Mouse (Mus musculus) hindbrain, embryonic 13.5 days (tissue): ENCODE measurements at regions not wholly inside any gene's neighbourhood (a gene's known extent, or its start where the extent isn't known, plus 50 kb on each side); places are given as distances from the start of the nearest gene placed in this dataset.

Experiments
- ATAC-seq: fragments of 200-750 bp; cut with Nextera tagmentation; 2 replicates; pipeline ENCODE4 v1.8.0; 2017; ENCODE audit warnings: moderate TSS enrichment; ENCODE audit not compliant: low FRiP score
- H3K27ac ChIP-seq: fragments of 300-500 bp; sonication (generic); 2 replicates; pipeline ENCODE4 v1.5.1; 2015; ENCODE audit warnings: inconsistent platforms, mild to moderate bottlenecking, moderate library complexity
- H3K27me3 ChIP-seq: fragments of 300-500 bp; sonication (generic); 2 replicates; pipeline ENCODE4 v1.6.1; 2015; ENCODE audit warnings: mild to moderate bottlenecking, inconsistent platforms
- H3K36me3 ChIP-seq: fragments of 300-500 bp; sonication (generic); 2 replicates; pipeline ENCODE4 v1.6.1; 2015; ENCODE audit warnings: mild to moderate bottlenecking, inconsistent platforms
- H3K4me1 ChIP-seq: fragments of 300-500 bp; sonication (generic); replicated peaks from 2 replicates; pipeline ENCODE4 v1.6.1; 2015; ENCODE audit warnings: inconsistent platforms
- H3K4me2 ChIP-seq: fragments of 300-500 bp; sonication (generic); 2 replicates; pipeline ENCODE4 v1.6.1; 2015; ENCODE audit warnings: inconsistent platforms, mild to moderate bottlenecking, moderate library complexity
- H3K4me3 ChIP-seq: fragments of 300-500 bp; sonication (generic); 2 replicates; pipeline ENCODE4 v1.5.1; 2015; ENCODE audit warnings: mild to moderate bottlenecking, inconsistent platforms
- H3K9ac ChIP-seq: fragments of 300-500 bp; sonication (generic); 2 replicates; pipeline ENCODE4 v1.6.1; 2015; ENCODE audit warnings: mild to moderate bottlenecking, inconsistent platforms
- H3K9me3 ChIP-seq: fragments of 300-500 bp; sonication (generic); 2 replicates; pipeline ENCODE4 v1.6.1; 2016; ENCODE audit warnings: inconsistent platforms
- WGBS: fragments of 180-500 bp; shearing (Covaris S2); methylation state at CpG from one replicate; pipeline ENCODE4 v1.1.7; 2015; 5-methylcytosine and 5-hydroxymethylcytosine counted together

GRCm38 (mm10) chr11:40624126-40624778, 70.8 kb downstream of the Mat2b start:
- no peak; the same call in 1 of the 2 replicates for ATAC-seq
- 0 out of 2 replicates have a peak, but pooled peaks cover 3% of the 10 kb centered on the region for H3K4me1 ChIP-seq
- no peak overlapping the region for H3K27ac ChIP-seq
- WGBS, result 68% methylated on average over 3 of the region's 3 CpGs
- H3K4me2 ChIP-seq, result no peak overlapping the region
- no peaks in the 10 kb centered on the region for H3K27me3 ChIP-seq
- no peak overlapping the region for H3K9ac ChIP-seq
- no peaks in the 10 kb centered on the region for H3K9me3 ChIP-seq
- no peak overlapping the region for H3K4me3 ChIP-seq
- H3K36me3 ChIP-seq, result no peaks in the 10 kb centered on the region

DNA sequence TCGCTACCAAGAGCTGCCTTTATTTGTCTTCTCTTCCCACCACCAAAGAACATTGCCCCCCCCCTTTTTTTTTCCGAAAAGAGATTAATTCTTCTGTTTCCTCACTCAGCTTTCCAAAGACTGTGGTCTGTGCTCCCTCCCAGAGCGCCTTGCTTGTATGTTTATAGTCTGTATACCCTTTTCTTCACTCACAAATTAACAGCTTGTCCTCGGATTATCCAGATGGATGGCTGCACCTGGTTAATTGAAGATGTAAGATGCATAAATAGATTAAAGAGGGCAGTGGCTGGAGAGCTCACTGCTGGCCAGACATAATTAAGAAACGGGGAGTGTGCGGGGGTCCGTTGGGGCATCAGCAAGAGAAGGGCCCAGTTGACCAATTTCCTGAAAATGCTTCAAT, 75.0 kb downstream of the Mat2b start:
- Histone ChIP-seq H3K27me3 (no peaks in the 10 kb centered on the region), H3K4me3 (no peak overlapping the region), H3K9ac (no peak overlapping the region), H3K36me3 (no peaks in the 10 kb centered on the region), H3K4me1 (0 out of 2 replicates have a peak, but pooled peaks cover 3% of the 10 kb centered on the region), H3K27ac (no peak overlapping the region), H3K4me2 (no peak overlapping the region), H3K9me3 (no peaks in the 10 kb centered on the region)
- 71% methylated on average over 7 of the region's 7 CpGs for WGBS
- no peak for ATAC-seq

GRCm38 (mm10) chr11:40603008-40603407, 92.0 kb downstream of the Mat2b start:
- ATAC-seq, result 0 out of 2 replicates have a peak, but pooled peaks have one; percentile 52
- 97% methylated on average over 9 of the region's 9 CpGs for WGBS
- no peak overlapping the region for H3K4me2 ChIP-seq
- H3K9me3 ChIP-seq, result no peaks in the 10 kb centered on the region
- H3K27me3 ChIP-seq, result no peaks in the 10 kb centered on the region
- peaks cover 17% of the 10 kb centered on the region for H3K4me1 ChIP-seq
- H3K27ac ChIP-seq, result no peak overlapping the region
- H3K4me3 ChIP-seq, result no peak overlapping the region
- no peak overlapping the region for H3K9ac ChIP-seq
- H3K36me3 ChIP-seq, result no peaks in the 10 kb centered on the region

DNA sequence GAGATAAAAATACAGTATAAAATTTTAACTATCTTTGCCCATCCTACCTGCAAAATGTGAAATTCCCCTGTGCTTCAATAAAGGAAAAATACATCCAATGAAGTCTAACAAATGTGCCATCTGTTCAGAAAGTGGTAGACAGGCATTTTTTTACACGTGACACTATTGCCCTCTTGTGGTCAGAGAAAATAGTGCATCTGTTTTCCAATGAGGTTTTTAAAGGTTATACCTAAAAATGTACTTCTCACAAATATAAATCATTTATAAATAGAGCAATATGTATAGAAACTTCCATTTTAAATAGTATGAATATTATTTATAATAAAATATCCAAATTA, 93.5 kb downstream of the Mat2b start:
- ATAC-seq, result no peak
- Histone ChIP-seq H3K9me3 (no peaks in the 10 kb centered on the region), H3K4me3 (no peak overlapping the region), H3K9ac (no peak overlapping the region), H3K4me2 (no peak overlapping the region; the same call in 1 of the 2 replicates), H3K36me3 (no peaks in the 10 kb centered on the region), H3K27me3 (no peaks in the 10 kb centered on the region), H3K4me1 (peaks cover 17% of the 10 kb centered on the region), H3K27ac (no peak overlapping the region)
- WGBS, result 2% methylated on average over 1 of the region's 1 CpGs

DNA sequence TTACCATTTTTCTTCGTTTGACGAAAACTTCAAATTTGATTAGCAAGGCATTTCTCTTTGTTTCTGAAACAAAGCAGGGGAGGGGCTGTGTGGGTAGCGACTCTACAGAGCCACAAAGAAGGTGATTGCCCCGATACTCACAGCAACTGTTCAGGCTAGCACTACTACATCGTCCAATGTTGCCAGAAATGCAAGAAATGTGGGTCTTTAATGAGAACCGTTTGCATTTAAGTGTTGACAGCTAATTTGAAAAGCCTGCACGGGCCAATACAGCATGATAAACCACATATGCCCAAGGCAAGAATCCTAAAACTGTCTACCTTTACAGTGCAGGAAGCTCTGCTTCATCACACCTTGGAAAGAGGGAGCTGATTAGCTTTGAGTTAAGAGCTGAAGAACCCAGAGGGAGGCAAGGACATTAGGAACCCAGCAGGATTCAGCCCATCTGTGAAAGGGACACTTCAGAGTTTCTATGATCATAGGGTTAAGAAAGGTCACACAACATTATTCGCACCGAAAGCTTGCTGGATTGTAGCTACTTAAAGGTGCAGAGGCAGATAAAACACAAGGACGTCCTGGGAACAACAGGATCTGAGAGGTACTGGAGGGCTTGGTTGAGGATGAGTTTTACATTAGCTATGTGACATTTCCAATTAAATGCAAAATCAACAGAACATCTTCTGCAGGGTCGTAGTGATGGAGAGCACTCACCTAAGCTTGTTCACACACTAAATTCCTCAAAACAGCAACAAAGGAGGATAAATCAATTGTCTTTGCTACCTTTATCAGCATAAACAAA, 94.0 kb downstream of the Mat2b start:
- peaks cover 17% of the 10 kb centered on the region for H3K4me1 ChIP-seq
- peak overlapping the region; percentile 74 for H3K27ac ChIP-seq
- no peaks in the 10 kb centered on the region for H3K36me3 ChIP-seq
- H3K27me3 ChIP-seq, result no peaks in the 10 kb centered on the region
- ATAC-seq, result peak; percentile 57
- no peaks in the 10 kb centered on the region for H3K9me3 ChIP-seq
- no peak overlapping the region; the same call in 1 of the 2 replicates for H3K9ac ChIP-seq
- peak overlapping the region; percentile 36 for H3K4me2 ChIP-seq
- H3K4me3 ChIP-seq, result no peak overlapping the region
- 8% methylated on average over 11 of the region's 11 CpGs for WGBS

DNA sequence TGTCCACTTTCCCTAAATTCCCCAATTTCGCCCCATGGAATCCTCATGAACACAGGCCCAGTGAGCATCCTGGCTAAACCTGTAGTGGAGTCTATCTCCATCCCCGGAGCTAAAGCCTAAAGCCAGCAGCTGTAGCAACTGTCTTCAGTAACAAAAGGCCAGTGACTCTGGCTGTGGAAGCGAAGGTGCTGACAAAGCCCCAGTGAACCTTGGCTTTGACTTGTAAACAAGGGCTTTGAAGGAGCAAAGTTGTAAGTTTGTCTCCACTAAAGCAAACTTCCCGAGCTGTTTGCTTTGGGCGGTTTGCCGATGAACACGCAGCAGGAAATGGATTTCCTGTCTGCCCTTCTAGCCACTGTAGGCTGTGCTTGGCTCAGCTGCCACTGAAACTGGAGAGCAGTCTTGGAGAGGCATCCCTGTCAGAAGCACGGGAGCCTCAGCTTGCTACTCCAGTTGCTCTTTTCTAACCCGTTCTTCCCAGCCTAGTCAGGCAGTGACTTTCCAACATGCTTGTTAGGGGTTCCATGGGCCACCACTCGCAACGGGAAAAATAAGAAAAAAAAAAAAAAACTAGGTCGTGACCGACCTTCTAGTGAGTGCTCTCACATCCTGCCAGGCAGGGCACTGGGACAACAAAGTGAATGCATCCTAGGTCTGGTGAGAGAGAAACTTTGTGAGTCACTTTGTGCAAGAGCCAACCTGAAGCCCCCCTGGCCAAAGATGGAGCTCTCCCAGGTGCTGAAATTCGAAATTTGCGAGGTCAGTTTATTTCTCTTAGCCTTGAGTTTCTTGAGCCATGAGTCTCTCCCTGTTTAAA, 94.8 kb downstream of the Mat2b start:
- Histone ChIP-seq H3K9me3 (no peaks in the 10 kb centered on the region), H3K4me3 (no peak overlapping the region), H3K4me1 (peaks cover 17% of the 10 kb centered on the region), H3K4me2 (peak overlapping the region; percentile 36), H3K9ac (no peak overlapping the region), H3K36me3 (no peaks in the 10 kb centered on the region), H3K27me3 (no peaks in the 10 kb centered on the region), H3K27ac (0 out of 2 replicates have a peak overlapping the region, but pooled peaks have one; percentile 74)
- 9% methylated on average over 15 of the region's 15 CpGs for WGBS
- ATAC-seq, result no peak; the same call in 1 of the 2 replicates

DNA sequence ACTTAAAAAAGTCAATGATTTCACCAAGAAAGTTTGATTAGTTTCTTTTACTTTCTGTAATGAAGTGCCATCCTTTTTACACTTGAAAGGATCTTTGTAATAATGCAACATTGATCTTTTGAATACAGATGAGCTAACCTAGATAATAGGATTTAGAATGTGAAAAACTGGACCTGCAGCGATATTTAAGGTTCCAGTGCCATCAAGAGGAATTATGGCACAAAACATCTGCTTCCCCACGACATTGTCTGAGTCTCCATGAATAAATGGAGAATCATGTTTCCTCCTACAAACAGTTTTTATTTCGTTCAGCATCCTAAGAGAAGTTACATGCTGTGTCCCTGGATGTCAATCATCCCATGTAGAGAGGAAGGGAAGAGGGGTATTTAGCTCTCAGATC, 98.7 kb downstream of the Mat2b start:
- ATAC-seq, result no peak
- Histone ChIP-seq H3K9me3 (no peaks in the 10 kb centered on the region), H3K27me3 (no peaks in the 10 kb centered on the region), H3K36me3 (no peaks in the 10 kb centered on the region), H3K27ac (no peak overlapping the region), H3K4me1 (peaks cover 24% of the 10 kb centered on the region), H3K4me3 (no peak overlapping the region), H3K4me2 (no peak overlapping the region), H3K9ac (no peak overlapping the region)
- WGBS, result 37% methylated on average over 3 of the region's 3 CpGs

DNA sequence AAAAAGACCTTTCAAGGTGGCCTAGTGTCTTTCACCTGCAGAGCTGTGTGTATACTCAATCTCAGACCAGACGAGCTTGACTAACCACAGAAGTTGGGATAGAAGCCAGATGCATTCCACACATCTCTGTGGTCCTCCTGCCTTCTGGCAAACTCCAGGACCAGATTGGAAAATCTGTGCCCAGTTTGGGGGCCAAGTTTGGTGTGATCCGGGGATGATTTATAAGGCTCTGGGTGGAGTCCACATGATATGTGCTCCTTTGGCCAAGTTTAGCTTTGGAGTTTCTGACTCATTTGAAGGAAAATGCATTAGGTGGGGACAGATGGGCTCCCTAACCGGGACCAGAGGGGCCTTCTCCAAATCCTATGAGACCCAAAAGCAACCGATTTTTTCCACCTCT, 102.9 kb downstream of the Mat2b start:
- H3K27me3 ChIP-seq, result no peaks in the 10 kb centered on the region
- ATAC-seq, result no peak
- H3K4me1 ChIP-seq, result 0 out of 2 replicates have a peak, but pooled peaks cover 7% of the 10 kb centered on the region
- WGBS, result 79% methylated on average over 4 of the region's 4 CpGs
- H3K36me3 ChIP-seq, result no peaks in the 10 kb centered on the region
- H3K4me3 ChIP-seq, result no peak overlapping the region
- H3K27ac ChIP-seq, result no peak overlapping the region
- no peak overlapping the region for H3K9ac ChIP-seq
- no peaks in the 10 kb centered on the region for H3K9me3 ChIP-seq
- H3K4me2 ChIP-seq, result no peak overlapping the region

- no peak overlapping the region for H3K9ac ChIP-seq
- peaks cover 16% of the 10 kb centered on the region for H3K4me1 ChIP-seq
- no peaks in the 10 kb centered on the region for H3K9me3 ChIP-seq
- no peak overlapping the region for H3K4me2 ChIP-seq
- H3K27me3 ChIP-seq, result no peaks in the 10 kb centered on the region
- no peak for ATAC-seq
- 14% methylated on average over 3 of the region's 3 CpGs for WGBS
- H3K36me3 ChIP-seq, result no peaks in the 10 kb centered on the region
- H3K4me3 ChIP-seq, result no peak overlapping the region
- no peak overlapping the region for H3K27ac ChIP-seq
Observed at GRCm38 (mm10) chr11:40573758-40574139, 121.3 kb downstream of the Mat2b start.

- Histone ChIP-seq H3K9ac (no peak overlapping the region), H3K27me3 (no peaks in the 10 kb centered on the region), H3K4me1 (peaks cover 16% of the 10 kb centered on the region), H3K4me3 (no peak overlapping the region), H3K9me3 (no peaks in the 10 kb centered on the region), H3K4me2 (no peak overlapping the region; the same call in 1 of the 2 replicates), H3K36me3 (no peaks in the 10 kb centered on the region), H3K27ac (no peak overlapping the region)
- WGBS, result 7% methylated on average over 12 of the region's 12 CpGs
- peak; percentile 73 for ATAC-seq
Observed at GRCm38 (mm10) chr11:40572953-40573757, 121.8 kb downstream of the Mat2b start.

GRCm38 (mm10) chr11:40562866-40563265, 132.1 kb downstream of the Mat2b start:
- ATAC-seq, result no peak
- H3K27ac ChIP-seq, result no peak overlapping the region
- no peaks in the 10 kb centered on the region for H3K9me3 ChIP-seq
- H3K4me3 ChIP-seq, result no peak overlapping the region
- no peak overlapping the region for H3K9ac ChIP-seq
- no peak overlapping the region for H3K4me2 ChIP-seq
- H3K27me3 ChIP-seq, result no peaks in the 10 kb centered on the region
- H3K36me3 ChIP-seq, result no peaks in the 10 kb centered on the region
- H3K4me1 ChIP-seq, result peaks cover 5% of the 10 kb centered on the region; the same call in 1 of the 2 replicates
- WGBS, result 62% methylated on average over 6 of the region's 6 CpGs
